In the genomic region with DNA sequence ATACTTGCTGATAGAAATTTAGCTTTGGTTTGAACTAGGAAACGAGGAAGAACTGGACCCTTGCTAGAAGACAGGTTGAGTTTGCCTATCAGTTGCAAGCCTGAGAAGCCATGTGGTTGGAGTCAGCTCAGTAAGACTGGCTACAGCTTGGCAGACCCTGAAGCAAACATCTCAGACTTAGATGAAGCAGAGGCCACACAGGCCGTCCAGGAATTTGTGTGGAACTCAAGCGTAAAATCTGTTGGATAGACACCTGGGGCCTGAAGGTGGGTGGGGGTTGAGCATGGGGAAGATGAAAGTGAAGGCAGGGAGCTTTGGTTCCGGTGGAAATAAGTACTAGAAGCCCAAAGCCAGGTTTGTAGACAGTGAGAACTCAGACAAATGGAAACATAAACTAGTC, we compare ENCODE assay signal across 16 mouse cellular contexts. TPM values are rescaled to one million over a fixed set of nuclear protein-coding genes. Genes with fewer than 3 reads are reported as not detected.
DNase-seq lines count a peak whose midpoint lies in the region; ATAC-seq and TF ChIP-seq lines count a peak whose summit lies in the region.
"Had no signal": no experiment of that assay in that cellular context is flagged by ENCODE, and none has a peak within 500 bp of the region (broad histone marks: within the 10 kb centered on the region; RNA-seq: fewer than 3 reads in every experiment).

No protein-coding gene starts in this region.

- no peaks in the 10 kb centered on the region for H3K36me3 ChIP-seq in heart, postnatal 0 days (replicated peaks; ENCODE audit: control insufficient read depth, insufficient read depth, low read length)
- no peaks in the 10 kb centered on the region for H3K36me3 ChIP-seq in intestine, embryonic 14.5 days (ENCODE audit: control insufficient read depth, insufficient read depth, low read length)
- no peaks in the 10 kb centered on the region for H3K36me3 ChIP-seq in kidney, postnatal 0 days (ENCODE audit: insufficient read depth, low read length)

- 65% methylated on average over 4 of the region's 4 CpGs for WGBS in heart, postnatal 0 days
- WGBS in bone marrow, adult 2 months, result 68% methylated on average over 4 of the region's 4 CpGs
- 62% methylated on average over 4 of the region's 4 CpGs for WGBS in intestine, embryonic 14.5 days
- WGBS in kidney, postnatal 0 days, result 29% methylated on average over 4 of the region's 4 CpGs

- TF ChIP-seq CTCF in heart, postnatal 0 days (IDR thresholded peaks at IDR 0.05; ENCODE audit: low read depth), result 0 out of 2 replicates have a peak, but pooled peaks have one; percentile 0
- TF ChIP-seq CTCF in bone marrow, adult 2 months (IDR thresholded peaks at IDR 0.05; ENCODE audit: control insufficient read depth, insufficient read depth, low read length), result no peak
- no peak for TF ChIP-seq CTCF in kidney, postnatal 0 days (IDR thresholded peaks at IDR 0.05; ENCODE audit: low read depth)

- H3K4me1 ChIP-seq in heart, postnatal 0 days (ENCODE audit: control insufficient read depth, insufficient read depth), result peaks cover 6% of the 10 kb centered on the region; the same call in 1 of the 2 replicates
- H3K4me1 ChIP-seq in bone marrow, adult 2 months (ENCODE audit: control insufficient read depth, insufficient read depth, low read length), result no peaks in the 10 kb centered on the region; the same call in 1 of the 2 replicates
- no peaks in the 10 kb centered on the region; the same call in 1 of the 2 replicates for H3K4me1 ChIP-seq in intestine, embryonic 14.5 days (replicated peaks; ENCODE audit: control insufficient read depth, insufficient read depth, low read length)
- peaks cover 9% of the 10 kb centered on the region; the same call in 1 of the 2 replicates for H3K4me1 ChIP-seq in kidney, postnatal 0 days (replicated peaks; ENCODE audit: insufficient read depth, low read length)
- H3K4me1 ChIP-seq: forebrain, embryonic 13.5 days had no signal

- DNase-seq in heart, postnatal 0 days (ENCODE audit: low spot score), result no peak
- no peak for DNase-seq in heart, postnatal 14 days
- DNase-seq in intestine, embryonic 14.5 days (ENCODE audit: low spot score), result peak; percentile 63
- DNase-seq in kidney, postnatal 0 days (ENCODE audit: low spot score), result no peak
- no peak for DNase-seq in right cerebral cortex, postnatal 14 days
- DNase-seq in spleen, adult 18-20 months, result no peak
- DNase-seq: adrenal gland, adult 2 months; cerebellum, adult 11 months; left cerebral cortex, postnatal 4 days; thymus, adult 18-20 months had no signal

- TF ChIP-seq POLR2A in bone marrow, adult 2 months (IDR thresholded peaks at IDR 0.05; ENCODE audit: borderline replicate concordance, control insufficient read depth, low read depth, low read length), result no peak

- no peak overlapping the region for H3K4me3 ChIP-seq in heart, postnatal 0 days (ENCODE audit: low read depth, low read length)
- no peak overlapping the region for H3K4me3 ChIP-seq in bone marrow, adult 2 months (replicated peaks; ENCODE audit: control insufficient read depth, low read depth, low read length)
- H3K4me3 ChIP-seq in intestine, embryonic 14.5 days (ENCODE audit: low read depth, low read length), result no peak overlapping the region
- no peak overlapping the region for H3K4me3 ChIP-seq in kidney, postnatal 0 days (replicated peaks; ENCODE audit: low read depth, low read length)
- H3K4me3 ChIP-seq: forebrain, embryonic 13.5 days had no signal

- H3K27ac ChIP-seq in heart, postnatal 0 days (ENCODE audit: low read depth), result peak overlapping the region; percentile 66
- H3K27ac ChIP-seq in bone marrow, adult 2 months (ENCODE audit: control insufficient read depth, insufficient read depth, low read depth, low read length, poor library complexity), result peak overlapping the region; percentile 60
- 0 out of 2 replicates have a peak overlapping the region, but pooled peaks have one; percentile 5 for H3K27ac ChIP-seq in intestine, embryonic 14.5 days (ENCODE audit: low read depth)
- peak overlapping the region; percentile 62 for H3K27ac ChIP-seq in kidney, postnatal 0 days
- H3K27ac ChIP-seq: forebrain, embryonic 13.5 days had no signal

- H3K9ac ChIP-seq in heart, postnatal 0 days (replicated peaks; ENCODE audit: low read depth, low read length), result no peak overlapping the region
- H3K9ac ChIP-seq in intestine, embryonic 14.5 days (ENCODE audit: low read length), result no peak overlapping the region
- H3K9ac ChIP-seq in kidney, postnatal 0 days (ENCODE audit: low read depth, low read length), result no peak overlapping the region
- H3K9ac ChIP-seq: forebrain, embryonic 13.5 days had no signal

- peak overlapping the region; percentile 38 for H3K4me2 ChIP-seq in heart, postnatal 0 days (ENCODE audit: low read depth, low read length)
- peak overlapping the region; percentile 3; the same call in 1 of the 2 replicates for H3K4me2 ChIP-seq in intestine, embryonic 14.5 days (ENCODE audit: low read length)
- peak overlapping the region; percentile 19; the same call in 1 of the 2 replicates for H3K4me2 ChIP-seq in kidney, postnatal 0 days (ENCODE audit: low read length)
- H3K4me2 ChIP-seq: forebrain, embryonic 13.5 days had no signal

- intact Hi-C loops in heart, postnatal 14 days (cut with DNase I), result no loop called here

- ATAC-seq in heart, postnatal 0 days (ENCODE audit: insufficient read depth, low read depth), result peak; percentile 24; the same call in 1 of the 2 replicates
- no peak for ATAC-seq in intestine, embryonic 14.5 days (replicated peaks; ENCODE audit: low FRiP score, low TSS enrichment, low read depth)
- no peak for ATAC-seq in kidney, postnatal 0 days (replicated peaks; ENCODE audit: low FRiP score, low read depth)
- no peak for ATAC-seq in megakaryocyte, adult 5-6 weeks (ENCODE audit: poor library complexity, severe bottlenecking)
- ATAC-seq: CD4-positive, CD25-positive, alpha-beta regulatory T cell, adult 4 months; Patski had no signal

- no peak for TF ChIP-seq EP300 in heart, postnatal 0 days (IDR thresholded peaks at IDR 0.05; ENCODE audit: low read depth)

- H3K9me3 ChIP-seq in heart, postnatal 0 days (replicated peaks; ENCODE audit: control insufficient read depth, low read length), result no peaks in the 10 kb centered on the region
- H3K9me3 ChIP-seq in intestine, embryonic 14.5 days (ENCODE audit: control insufficient read depth, low read length), result no peaks in the 10 kb centered on the region
- no peaks in the 10 kb centered on the region for H3K9me3 ChIP-seq in kidney, postnatal 0 days (replicated peaks; ENCODE audit: low read length)
- H3K9me3 ChIP-seq: forebrain, embryonic 13.5 days had no signal

- no peaks in the 10 kb centered on the region for H3K27me3 ChIP-seq in heart, postnatal 0 days (ENCODE audit: control insufficient read depth, insufficient read depth, low read length)
- no peaks in the 10 kb centered on the region for H3K27me3 ChIP-seq in intestine, embryonic 14.5 days (replicated peaks; ENCODE audit: control insufficient read depth, insufficient read depth, low read length)
- H3K27me3 ChIP-seq in kidney, postnatal 0 days (ENCODE audit: insufficient read depth, low read length), result no peaks in the 10 kb centered on the region
- H3K27me3 ChIP-seq: forebrain, embryonic 13.5 days; Patski had no signal

RNA-seq across cellular contexts. Expression of gene Fam13a, which starts 25.8 kb away (rescaled TPM):
- 3.3 and 12.4 TPM in 2 replicates for total RNA-seq in heart, postnatal 0 days (2014; rRNA removed; ENCODE audit: low replicate concordance)
- 9.5 and 10.7 TPM in 2 replicates for polyA plus RNA-seq in heart, postnatal 0 days (2015; fragmentation: Nextera tagmentation; extraction: Ambion mirVana)
- 10 to 100 TPM; 17.3 to 22.0 TPM for total RNA-seq in heart, postnatal 14 days (2021)
- polyA plus RNA-seq in bone marrow, adult 2 months (2011; ENCODE audit: insufficient read depth, insufficient read length, low replicate concordance, missing spikeins), result 0.68 and 1.6 TPM in 2 replicates
- 9.9 and 13.1 TPM in 2 replicates for polyA plus RNA-seq in intestine, embryonic 14.5 days (2014; fragmentation: Nextera tagmentation; extraction: Ambion mirVana)
- polyA plus RNA-seq in kidney, postnatal 0 days (2015; fragmentation: Nextera tagmentation; extraction: Ambion mirVana), result 13.5 and 15.9 TPM in 2 replicates
- total RNA-seq in megakaryocyte, adult 5-6 weeks (2015), result 0.07 TPM in 1 of 2 replicates, not detected in the other
- not detected in 2 replicates for total RNA-seq in megakaryocyte, adult 5-6 weeks (2017)
- total RNA-seq: neutrophil, adult 5-6 weeks had no signal

Comparison
In these comparisons a context has a peak if more than half of its experiments do, and no peak if none do; other contexts are left out.
1. H3K27ac ChIP-seq: peak in every context shown above with its lines; median percentile 66 in heart, postnatal 0 days; 62 in kidney, postnatal 0 days; 60 in bone marrow, adult 2 months; 5 in intestine, embryonic 14.5 days.